Mouse (Mus musculus): ENCODE measurements around the gene Gid4. TPM values are rescaled to one million over a fixed set of nuclear protein-coding genes. Genes with fewer than 3 reads are reported as not detected.
"Not testable (repeated sequence)": the region's sequence is repeated elsewhere in the genome, so short reads cannot be mapped to it uniquely, and the experiment has no call there.

The Gid4 gene
- polyA plus RNA-seq, 1 experiment from 2014 or later, result 25.0 TPM

DNA sequence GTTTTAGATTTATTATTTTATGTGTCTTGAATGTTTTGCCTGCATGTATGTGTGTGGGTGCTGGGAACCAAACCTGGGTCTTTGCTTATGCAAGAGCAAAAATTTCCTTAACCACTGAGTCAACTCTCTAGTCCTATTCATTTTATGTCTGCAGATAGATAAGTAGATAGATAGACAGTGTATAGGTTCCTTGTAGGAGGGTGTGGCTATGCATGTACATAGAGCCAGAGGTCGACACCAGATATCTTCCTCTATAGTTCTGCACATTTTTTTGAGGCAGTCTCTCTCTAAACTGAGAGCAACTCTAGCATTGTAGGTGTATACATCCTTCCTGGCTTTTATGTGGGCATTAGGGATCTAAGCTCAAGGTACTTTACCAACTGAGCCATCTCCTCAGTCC lies 18.2 kb downstream of the Gid4 start:
- Histone ChIP-seq H3K4me1 (no peaks in the 10 kb centered on the region), H3K27ac (no peak overlapping the region), H3K9ac (no peak overlapping the region), H3K4me3 (replicated peaks) (no peak overlapping the region), H3K36me3 (peaks cover 86% of the 10 kb centered on the region), H3K27me3 (no peaks in the 10 kb centered on the region), H3K4me2 (no peak overlapping the region), H3K9me3 (replicated peaks) (no peaks in the 10 kb centered on the region)
- ATAC-seq (replicated peaks; ENCODE audit: low FRiP score), result no peak
- 97% methylated on average over 1 of the region's 1 CpGs for WGBS

DNA sequence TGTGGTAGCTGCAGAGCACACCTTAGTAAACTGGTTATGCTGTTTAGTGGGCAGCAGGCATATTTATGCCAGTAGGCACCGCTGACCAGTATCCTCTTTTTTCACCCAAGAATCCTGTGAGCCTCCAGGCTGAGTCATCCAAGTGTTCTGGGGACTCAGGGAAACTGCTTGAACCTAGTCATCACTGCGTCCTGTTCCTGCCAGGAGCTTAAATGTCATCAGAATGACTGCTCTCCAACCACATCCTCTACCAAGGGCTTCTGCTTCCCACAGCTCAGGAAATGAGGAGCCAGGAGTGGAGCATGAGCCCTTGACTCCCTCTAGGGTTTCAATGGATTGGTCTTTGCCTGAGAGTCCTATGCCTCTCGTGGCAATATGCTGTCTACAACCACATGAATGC lies 19.7 kb downstream of the Gid4 start:
- Histone ChIP-seq H3K27ac (no peak overlapping the region), H3K27me3 (no peaks in the 10 kb centered on the region), H3K9ac (no peak overlapping the region), H3K4me2 (no peak overlapping the region), H3K9me3 (replicated peaks) (no peaks in the 10 kb centered on the region), H3K36me3 (peaks cover 87% of the 10 kb centered on the region), H3K4me3 (replicated peaks) (no peak overlapping the region), H3K4me1 (no peaks in the 10 kb centered on the region)
- no peak for ATAC-seq (replicated peaks; ENCODE audit: low FRiP score)
- 85% methylated on average over 3 of the region's 3 CpGs for WGBS

DNA sequence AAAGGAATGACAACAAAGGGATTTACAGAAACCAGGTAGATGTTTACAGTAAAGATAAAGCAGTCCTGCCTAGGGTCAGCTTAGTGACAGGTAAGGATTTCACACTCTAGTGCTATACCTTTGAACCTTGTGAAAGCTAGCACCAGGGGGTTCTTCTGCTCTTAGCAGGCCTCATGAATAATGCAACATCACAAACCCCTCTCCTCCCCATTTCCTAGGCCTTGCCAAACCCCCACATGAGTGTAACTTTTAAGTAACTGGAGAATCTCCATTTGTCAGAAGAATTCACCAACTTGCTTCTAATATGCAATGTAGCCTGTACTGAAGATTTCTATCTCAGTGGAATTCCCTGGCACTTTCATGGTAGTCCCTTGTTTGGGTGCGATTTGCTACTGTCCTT lies 22.7 kb downstream of the Gid4 start:
- H3K9me3 ChIP-seq (replicated peaks); H3K27me3 ChIP-seq; H3K4me1 ChIP-seq; H3K27ac ChIP-seq; H3K9ac ChIP-seq; ATAC-seq (replicated peaks; ENCODE audit: low FRiP score); H3K4me2 ChIP-seq; H3K4me3 ChIP-seq (replicated peaks): not testable (repeated sequence)
- H3K36me3 ChIP-seq, result peaks cover 90% of the 10 kb centered on the region
- 21% methylated on average over 1 of the region's 1 CpGs for WGBS

DNA sequence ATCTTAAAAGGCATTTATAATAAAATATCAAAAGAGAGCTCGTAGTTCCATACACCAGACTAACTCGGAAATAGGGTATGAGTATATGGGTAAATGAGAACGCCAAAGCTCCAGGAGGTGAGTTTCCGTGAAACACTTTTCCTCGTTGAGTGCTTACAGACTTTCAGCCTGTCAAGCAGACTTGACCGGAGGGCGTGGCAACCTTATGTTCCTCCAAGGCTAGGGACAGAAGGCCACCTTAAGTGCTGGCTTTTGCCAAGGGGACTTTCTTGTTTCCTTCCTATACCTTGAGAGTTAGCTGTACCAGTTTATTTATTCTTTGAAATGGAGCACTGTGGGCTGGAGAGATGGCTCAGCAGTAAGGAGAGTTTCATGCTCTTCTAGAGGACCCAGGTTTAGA lies 23.2 kb downstream of the Gid4 start:
- Histone ChIP-seq H3K9me3 (replicated peaks) (no peaks in the 10 kb centered on the region), H3K4me2 (no peak overlapping the region), H3K9ac (no peak overlapping the region), H3K27me3 (no peaks in the 10 kb centered on the region), H3K27ac (0 out of 2 replicates have a peak overlapping the region, but pooled peaks have one; percentile 13), H3K36me3 (peaks cover 86% of the 10 kb centered on the region), H3K4me1 (no peaks in the 10 kb centered on the region), H3K4me3 (replicated peaks) (no peak overlapping the region)
- ATAC-seq (replicated peaks; ENCODE audit: low FRiP score), result no peak
- 41% methylated on average over 7 of the region's 7 CpGs for WGBS

DNA sequence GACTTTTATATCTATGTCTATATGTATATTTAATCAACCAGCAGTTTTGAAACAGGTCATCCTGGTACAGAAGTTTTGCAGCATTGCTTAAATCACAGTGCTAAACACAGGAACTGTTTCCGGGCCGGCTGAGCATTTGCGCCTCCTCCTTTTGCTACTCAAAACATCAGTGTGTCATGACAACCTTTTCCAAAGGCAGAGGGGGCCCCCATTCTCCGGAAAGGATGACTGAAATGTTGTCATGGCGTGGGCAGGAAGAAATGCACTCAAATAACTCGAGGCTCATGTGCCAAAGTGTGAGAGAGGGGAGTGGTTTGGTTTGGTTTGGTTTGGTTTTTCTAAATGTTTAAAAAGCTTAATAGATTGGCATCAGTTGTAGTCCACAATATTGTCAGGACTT lies 26.0 kb downstream of the Gid4 start:
- 88% methylated on average over 6 of the region's 6 CpGs for WGBS
- H3K4me3 ChIP-seq (replicated peaks), result no peak overlapping the region
- peaks cover 63% of the 10 kb centered on the region for H3K36me3 ChIP-seq
- no peak overlapping the region for H3K9ac ChIP-seq
- H3K4me2 ChIP-seq, result no peak overlapping the region
- H3K4me1 ChIP-seq, result no peaks in the 10 kb centered on the region
- no peak for ATAC-seq (replicated peaks; ENCODE audit: low FRiP score)
- H3K9me3 ChIP-seq (replicated peaks), result no peaks in the 10 kb centered on the region
- no peaks in the 10 kb centered on the region for H3K27me3 ChIP-seq
- no peak overlapping the region for H3K27ac ChIP-seq

DNA sequence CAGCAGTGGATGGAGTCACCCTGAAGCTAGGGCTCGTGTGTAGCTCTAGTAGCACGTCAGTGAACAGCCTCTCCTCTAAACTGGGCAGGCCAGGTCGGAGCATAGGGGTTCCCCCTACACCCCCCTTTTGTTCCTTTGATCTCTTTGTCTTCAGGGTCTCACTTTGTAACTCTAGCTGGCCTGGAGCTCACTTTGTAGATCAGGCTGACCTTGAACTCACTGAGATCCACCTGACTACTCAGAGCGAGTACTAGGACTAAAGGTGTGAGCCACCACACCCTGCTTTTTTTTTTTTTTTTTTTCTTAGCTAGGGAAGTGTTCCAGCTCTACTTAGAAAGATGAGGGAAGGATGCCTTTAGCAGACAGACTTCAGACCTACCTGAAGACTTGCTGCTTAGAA lies 27.1 kb downstream of the Gid4 start:
- Histone ChIP-seq H3K36me3 (peaks cover 52% of the 10 kb centered on the region), H3K27me3 (no peaks in the 10 kb centered on the region), H3K4me3 (replicated peaks) (no peak overlapping the region), H3K4me1 (no peaks in the 10 kb centered on the region), H3K9me3 (replicated peaks) (no peaks in the 10 kb centered on the region), H3K9ac (no peak overlapping the region), H3K4me2 (no peak overlapping the region), H3K27ac (no peak overlapping the region)
- 86% methylated on average over 4 of the region's 4 CpGs for WGBS
- no peak for ATAC-seq (replicated peaks; ENCODE audit: low FRiP score)

DNA sequence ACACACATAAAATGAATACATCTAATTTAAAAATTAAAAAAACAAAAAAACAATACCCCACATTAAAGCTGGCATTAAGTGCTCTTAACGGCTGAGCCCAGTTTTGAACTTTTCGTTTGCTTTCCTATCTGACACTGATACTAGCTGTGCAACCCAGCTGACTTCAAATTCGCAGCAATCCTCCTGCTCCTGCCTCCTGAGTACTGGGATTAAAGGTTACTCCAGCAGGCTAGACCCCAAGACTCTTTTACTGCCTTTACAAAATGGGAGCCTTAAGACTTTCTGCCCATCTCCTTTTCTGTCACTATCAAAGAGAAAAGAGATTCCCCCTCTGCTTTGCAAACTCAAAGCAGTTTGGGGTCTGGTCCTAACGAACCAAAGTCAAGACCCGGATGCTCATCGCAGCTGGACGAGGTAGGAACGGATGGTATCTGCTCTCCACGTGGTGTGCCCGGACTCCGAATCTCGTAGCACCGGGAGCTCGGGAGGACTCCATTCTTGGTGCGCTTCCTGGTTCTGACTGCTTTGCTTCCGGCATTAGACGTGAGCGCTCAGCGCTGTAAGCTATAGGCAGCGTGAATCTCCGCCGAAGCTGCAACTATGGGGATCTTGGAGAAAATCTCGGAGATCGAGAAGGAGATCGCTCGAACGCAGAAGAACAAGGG lies 37.3 kb downstream of the Gid4 start, which contains the start of gene Drg2:
TSS of gene Drg2 (plus strand) at position 512 of the 665 bp plus-strand sequence.
- no peaks in the 10 kb centered on the region for H3K27me3 ChIP-seq
- H3K36me3 ChIP-seq, result peaks cover 34% of the 10 kb centered on the region
- WGBS, result 5% methylated on average over 27 of the region's 27 CpGs
- no peaks in the 10 kb centered on the region for H3K9me3 ChIP-seq (replicated peaks)
- peak within 1 kb of the TSS; percentile 78 for H3K4me2 ChIP-seq
- H3K9ac ChIP-seq, result peak within 1 kb of the TSS; percentile 85
- peaks cover 10% of the 10 kb centered on the region for H3K4me1 ChIP-seq
- ATAC-seq (replicated peaks; ENCODE audit: low FRiP score), result peak; percentile 79
- peak within 1 kb of the TSS; percentile 76 for H3K4me3 ChIP-seq (replicated peaks)
- H3K27ac ChIP-seq, result peak within 1 kb of the TSS; percentile 74

DNA sequence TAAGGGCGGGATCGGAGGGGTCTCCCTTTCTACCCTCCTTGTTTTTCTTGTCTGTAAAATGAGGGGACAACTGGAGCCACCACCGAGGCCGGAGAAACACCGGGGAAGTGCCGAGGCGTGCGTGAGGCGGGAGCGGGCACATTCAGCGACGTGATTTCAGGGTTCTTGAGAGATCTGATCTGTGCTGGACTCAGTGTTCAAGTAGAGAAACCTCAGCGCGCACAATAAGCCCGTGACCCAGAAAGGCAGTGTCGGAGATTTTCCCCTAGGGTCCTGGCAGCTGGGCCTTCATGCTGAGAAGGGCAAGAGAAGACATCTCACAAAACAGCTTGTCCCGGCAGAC lies 37.8 kb downstream of the Gid4 start:
- Histone ChIP-seq H3K27me3 (no peaks in the 10 kb centered on the region), H3K4me3 (replicated peaks) (peak overlapping the region; percentile 76), H3K4me1 (peaks cover 10% of the 10 kb centered on the region), H3K27ac (peak overlapping the region; percentile 74), H3K9ac (peak overlapping the region; percentile 85), H3K4me2 (peak overlapping the region; percentile 78), H3K36me3 (peaks cover 39% of the 10 kb centered on the region), H3K9me3 (replicated peaks) (no peaks in the 10 kb centered on the region)
- 1% methylated on average over 17 of the region's 17 CpGs for WGBS
- ATAC-seq (replicated peaks; ENCODE audit: low FRiP score), result no peak

DNA sequence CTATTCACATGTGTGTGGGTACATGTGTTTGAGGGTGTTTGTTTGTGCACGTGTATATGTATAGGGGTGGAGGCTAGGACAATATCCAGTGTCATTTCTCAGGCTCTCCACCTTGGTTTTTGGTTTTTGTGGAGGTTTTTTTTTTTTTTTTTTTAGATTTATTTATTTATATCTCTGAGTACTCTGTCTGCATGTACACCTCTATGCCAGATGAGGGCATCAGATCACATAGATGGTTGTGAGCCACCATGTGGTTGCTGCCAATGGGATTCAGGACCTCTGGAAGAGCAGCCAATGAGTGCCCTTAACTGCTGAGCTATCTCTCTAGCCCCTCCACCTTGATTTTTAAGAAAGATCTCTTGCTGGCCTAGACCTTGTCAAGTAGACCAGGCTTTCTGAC lies 41.0 kb downstream of the Gid4 start:
- Histone ChIP-seq H3K4me1 (peaks cover 10% of the 10 kb centered on the region), H3K36me3 (peaks cover 72% of the 10 kb centered on the region), H3K9ac (no peak overlapping the region), H3K27ac (no peak overlapping the region), H3K9me3 (replicated peaks) (no peaks in the 10 kb centered on the region), H3K4me3 (replicated peaks) (no peak overlapping the region), H3K4me2 (no peak overlapping the region), H3K27me3 (no peaks in the 10 kb centered on the region)
- ATAC-seq (replicated peaks; ENCODE audit: low FRiP score), result no peak
- WGBS, result 91% methylated on average over 1 of the region's 1 CpGs

DNA sequence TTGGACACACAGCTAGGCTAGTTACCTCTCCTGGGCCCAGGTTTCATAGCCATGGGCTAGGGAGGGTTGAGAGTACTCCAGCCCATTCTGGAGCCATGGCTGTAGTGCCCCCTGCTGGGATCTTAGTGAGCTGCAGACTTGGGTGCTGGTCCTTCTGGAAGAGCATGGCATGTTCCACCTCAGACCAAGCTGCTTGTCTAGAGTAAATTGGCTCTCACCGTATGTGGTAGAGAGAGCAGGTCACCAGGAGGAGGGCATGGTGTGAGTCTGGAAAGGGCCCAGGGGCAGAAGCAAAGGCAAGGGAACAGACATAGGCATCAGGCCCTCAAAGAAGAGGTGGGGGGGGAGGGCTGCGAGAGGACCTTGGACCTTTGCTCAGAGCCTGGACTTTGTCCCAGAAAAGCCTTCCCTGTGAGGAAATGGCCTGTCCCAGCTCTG lies 49.0 kb downstream of the Gid4 start:
- Histone ChIP-seq H3K27me3 (no peaks in the 10 kb centered on the region), H3K9ac (no peak overlapping the region), H3K27ac (no peak overlapping the region), H3K4me3 (replicated peaks) (no peak overlapping the region), H3K36me3 (peaks cover 96% of the 10 kb centered on the region), H3K4me2 (no peak overlapping the region), H3K9me3 (replicated peaks) (no peaks in the 10 kb centered on the region), H3K4me1 (no peaks in the 10 kb centered on the region)
- ATAC-seq (replicated peaks; ENCODE audit: low FRiP score), result peak; percentile 25; the same call in 1 of the 2 replicates
- 89% methylated on average over 2 of the region's 2 CpGs for WGBS

DNA sequence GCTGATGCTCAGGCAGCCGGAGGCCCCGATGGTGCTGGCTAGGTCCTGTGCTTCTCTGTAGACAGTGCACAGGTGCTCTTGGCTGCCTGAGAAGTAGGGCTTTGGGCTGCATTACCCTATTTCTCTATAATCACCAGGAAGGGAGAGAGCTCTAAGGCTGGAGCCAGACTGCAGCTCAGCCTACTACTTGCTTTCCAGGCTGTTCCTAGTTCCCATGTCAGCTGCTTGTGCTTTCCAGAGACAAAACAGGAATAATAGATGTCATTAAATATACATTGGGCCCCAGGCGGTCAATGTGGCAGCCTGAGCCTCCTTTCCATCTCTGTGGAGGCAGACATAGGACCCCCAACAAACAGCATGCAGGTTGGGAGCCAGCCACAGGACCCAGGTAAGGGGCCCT lies 52.1 kb downstream of the Gid4 start, which contains the start of gene Myo15:
TSS of gene Myo15 (plus strand) at position 301 of the 400 bp plus-strand sequence.
- Histone ChIP-seq H3K4me1 (no peaks in the 10 kb centered on the region), H3K9ac (no peak within 1 kb of the TSS), H3K4me2 (no peak within 1 kb of the TSS), H3K27me3 (no peaks in the 10 kb centered on the region), H3K27ac (no peak within 1 kb of the TSS), H3K36me3 (peaks cover 65% of the 10 kb centered on the region), H3K4me3 (replicated peaks) (no peak within 1 kb of the TSS), H3K9me3 (replicated peaks) (no peaks in the 10 kb centered on the region)
- ATAC-seq (replicated peaks; ENCODE audit: low FRiP score), result no peak
- whole genome bisulfite sequencing, result 91% methylated on average over 3 of the region's 3 CpGs

DNA sequence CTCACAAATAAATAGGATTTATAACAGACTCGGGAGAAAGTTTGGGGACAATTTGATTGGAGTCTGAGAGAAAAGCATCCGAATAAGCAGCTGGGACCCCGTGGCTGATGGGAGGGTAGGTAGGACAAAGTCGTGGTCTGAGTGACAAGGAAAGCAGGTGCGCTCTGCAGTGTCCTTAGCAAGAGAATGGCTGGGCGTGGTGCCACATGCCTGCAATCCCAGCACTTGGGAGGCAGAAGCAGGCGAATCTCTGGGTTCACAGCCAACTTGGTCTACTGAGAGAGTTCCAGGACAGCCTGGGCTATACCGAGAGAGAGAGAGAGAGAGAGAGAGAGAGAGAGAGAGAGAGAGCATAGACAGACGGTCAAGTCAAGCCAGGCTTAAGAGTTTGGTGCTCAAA lies 53.8 kb downstream of the Gid4 start:
- Histone ChIP-seq H3K9me3 (replicated peaks) (no peaks in the 10 kb centered on the region), H3K27me3 (no peaks in the 10 kb centered on the region), H3K9ac (no peak overlapping the region), H3K36me3 (peaks cover 48% of the 10 kb centered on the region), H3K4me1 (peaks cover 5% of the 10 kb centered on the region; the same call in 1 of the 2 replicates), H3K27ac (no peak overlapping the region), H3K4me3 (replicated peaks) (no peak overlapping the region), H3K4me2 (no peak overlapping the region)
- no peak for ATAC-seq (replicated peaks; ENCODE audit: low FRiP score)
- 87% methylated on average over 9 of the region's 9 CpGs for WGBS

DNA sequence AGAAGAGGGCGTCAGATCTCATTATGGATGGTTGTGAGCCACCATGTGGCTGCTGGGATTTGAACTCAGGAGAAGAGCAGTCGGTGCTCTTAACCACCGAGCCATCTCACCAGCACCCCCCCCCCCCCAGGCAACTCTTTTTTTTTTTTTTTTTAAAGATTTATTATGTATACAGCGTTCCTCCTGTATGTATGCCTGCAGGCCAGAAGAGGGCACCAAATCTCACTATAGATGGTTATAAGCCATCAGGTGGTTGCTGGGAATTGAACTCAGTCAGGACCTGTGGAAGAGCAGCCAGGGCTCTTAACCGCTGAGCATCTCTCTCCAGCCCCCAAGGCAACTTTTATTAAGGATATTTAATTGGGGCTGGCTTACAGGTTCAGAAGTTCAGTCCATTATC lies 57.6 kb downstream of the Gid4 start:
- no peak overlapping the region for H3K4me2 ChIP-seq
- 81% methylated on average over 5 of the region's 5 CpGs for WGBS
- no peak for ATAC-seq (replicated peaks; ENCODE audit: low FRiP score)
- H3K9ac ChIP-seq, result no peak overlapping the region
- peaks cover 13% of the 10 kb centered on the region for H3K36me3 ChIP-seq
- H3K27ac ChIP-seq, result peak overlapping the region; percentile 63; the same call in 1 of the 2 replicates
- no peaks in the 10 kb centered on the region for H3K27me3 ChIP-seq
- H3K4me1 ChIP-seq, result peaks cover 12% of the 10 kb centered on the region
- H3K9me3 ChIP-seq (replicated peaks), result no peaks in the 10 kb centered on the region
- no peak overlapping the region for H3K4me3 ChIP-seq (replicated peaks)
